10 mouse cellular contexts compared by ENCODE assay signal in the genomic region with DNA sequence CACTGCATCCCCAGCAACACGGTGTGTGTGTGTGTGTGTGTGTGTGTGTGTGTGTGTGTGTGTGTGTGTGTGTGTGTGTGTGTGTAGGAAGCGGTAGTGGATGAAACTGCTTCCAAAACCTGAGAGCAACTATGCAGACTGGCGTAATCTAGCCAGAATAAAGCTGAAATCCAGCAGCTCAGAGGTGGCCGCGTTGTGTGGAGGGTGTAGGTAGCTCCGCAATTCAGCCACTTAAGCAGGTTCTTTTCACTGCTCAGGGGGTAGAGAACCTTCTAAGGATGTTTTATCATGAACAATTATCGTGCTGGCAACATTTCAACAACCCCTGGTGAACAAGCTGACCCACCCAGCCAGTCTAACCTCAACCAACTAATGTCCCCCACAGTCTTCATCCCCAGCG. TPM values are rescaled to one million over a fixed set of nuclear protein-coding genes. Genes with fewer than 3 reads are reported as not detected.
DNase-seq lines count a peak whose midpoint lies in the region; ATAC-seq and TF ChIP-seq lines count a peak whose summit lies in the region.
"Had no signal": no experiment of that assay in that cellular context is flagged by ENCODE, and none has a peak within 500 bp of the region (broad histone marks: within the 10 kb centered on the region; RNA-seq: fewer than 3 reads in every experiment).

No protein-coding gene starts in this region.

- peaks cover 12% of the 10 kb centered on the region for H3K4me1 ChIP-seq in forebrain, embryonic 10.5 days
- H3K4me1 ChIP-seq in hindbrain, embryonic 12.5 days, result peaks cover 8% of the 10 kb centered on the region
- peaks cover 6% of the 10 kb centered on the region for H3K4me1 ChIP-seq in midbrain, embryonic 16.5 days (ENCODE audit: control insufficient read depth, insufficient read depth, low read length)

- peak overlapping the region; percentile 85 for H3K27ac ChIP-seq in layer of hippocampus, adult 2 months
- no peak overlapping the region for H3K27ac ChIP-seq in forebrain, embryonic 10.5 days
- no peak overlapping the region for H3K27ac ChIP-seq in hindbrain, embryonic 12.5 days
- peak overlapping the region; percentile 76; the same call in 1 of the 2 replicates for H3K27ac ChIP-seq in midbrain, embryonic 16.5 days (ENCODE audit: low read length)
- H3K27ac ChIP-seq: heart, embryonic 10.5 days; liver, embryonic 14.5 days had no signal

- no peak for DNase-seq in layer of hippocampus, adult 2 months (ENCODE audit: low spot score in 2 of 2)
- DNase-seq in layer of hippocampus, adult 9-11 months, result no peak
- no peak for DNase-seq in forebrain, embryonic 10.5 days (ENCODE audit: extremely low spot score, low spot score)
- DNase-seq in heart, adult 18-20 months, result no peak
- DNase-seq in natural killer cell, adult 2 months (ENCODE audit: low spot score in 2 of 2), result no peak
- no peak for DNase-seq in cerebellum, postnatal 36 days

- H3K4me2 ChIP-seq in hindbrain, embryonic 12.5 days (replicated peaks), result peak overlapping the region; percentile 82
- peak overlapping the region; percentile 82 for H3K4me2 ChIP-seq in midbrain, embryonic 16.5 days (ENCODE audit: low read length)

- 0 out of 2 replicates have a peak, but pooled peaks have one; percentile 14 for ATAC-seq in hindbrain, embryonic 12.5 days (ENCODE audit: low FRiP score)
- 0 out of 2 replicates have a peak, but pooled peaks have one; percentile 43 for ATAC-seq in midbrain, embryonic 16.5 days

- no peaks in the 10 kb centered on the region for H3K36me3 ChIP-seq in forebrain, embryonic 10.5 days (replicated peaks)
- no peaks in the 10 kb centered on the region for H3K36me3 ChIP-seq in hindbrain, embryonic 12.5 days
- no peaks in the 10 kb centered on the region for H3K36me3 ChIP-seq in midbrain, embryonic 16.5 days (ENCODE audit: control insufficient read depth, insufficient read depth, low read length)
- H3K36me3 ChIP-seq: heart, embryonic 10.5 days had no signal

- no peak overlapping the region for H3K9ac ChIP-seq in hindbrain, embryonic 12.5 days
- H3K9ac ChIP-seq in midbrain, embryonic 16.5 days (ENCODE audit: low read depth, low read length), result peak overlapping the region; percentile 82
- H3K9ac ChIP-seq: liver, embryonic 14.5 days had no signal

- 78% methylated on average over 7 of the region's 8 CpGs for WGBS in forebrain, embryonic 10.5 days
- WGBS in hindbrain, embryonic 12.5 days, result 64% methylated on average over 8 of the region's 8 CpGs
- 54% methylated on average over 8 of the region's 8 CpGs for whole genome bisulfite sequencing in midbrain, embryonic 16.5 days

- H3K9me3 ChIP-seq in forebrain, embryonic 10.5 days, result no peaks in the 10 kb centered on the region
- H3K9me3 ChIP-seq in hindbrain, embryonic 12.5 days (replicated peaks), result no peaks in the 10 kb centered on the region
- H3K9me3 ChIP-seq in midbrain, embryonic 16.5 days (replicated peaks; ENCODE audit: control insufficient read depth, low read length, poor library complexity, severe bottlenecking), result no peaks in the 10 kb centered on the region
- H3K9me3 ChIP-seq: heart, embryonic 10.5 days had no signal

- no peak for TF ChIP-seq CTCF in layer of hippocampus, adult 2 months (conservative IDR thresholded peaks at IDR 0.05)

- H3K27me3 ChIP-seq in forebrain, embryonic 10.5 days (ENCODE audit: poor library complexity, severe bottlenecking), result peaks cover 17% of the 10 kb centered on the region
- peaks cover 16% of the 10 kb centered on the region for H3K27me3 ChIP-seq in hindbrain, embryonic 12.5 days
- no peaks in the 10 kb centered on the region; the same call in 1 of the 2 replicates for H3K27me3 ChIP-seq in midbrain, embryonic 16.5 days (ENCODE audit: control insufficient read depth, insufficient read depth, low read depth, low read length)

- peak overlapping the region; percentile 68 for H3K4me3 ChIP-seq in layer of hippocampus, adult 2 months
- H3K4me3 ChIP-seq in forebrain, embryonic 10.5 days, result peak overlapping the region; percentile 61; the same call in 1 of the 2 replicates
- H3K4me3 ChIP-seq in hindbrain, embryonic 12.5 days, result peak overlapping the region; percentile 52
- peak overlapping the region; percentile 63 for H3K4me3 ChIP-seq in midbrain, embryonic 16.5 days (ENCODE audit: low read depth, low read length)

RNA-seq across cellular contexts. Expression of a gene that starts 1.2 kb away (rescaled TPM):
- total RNA-seq in layer of hippocampus, adult 2 months (2021), result 10 to 100 TPM; 13.9 to 16.3 TPM
- not detected in 2 replicates for polyA plus RNA-seq in forebrain, embryonic 10.5 days (2016; fragmentation: Nextera tagmentation; extraction: Ambion mirVana)
- polyA plus RNA-seq in hindbrain, embryonic 12.5 days (2016; fragmentation: Nextera tagmentation; extraction: Ambion mirVana), result 3.0 TPM in 2 replicates
- polyA plus RNA-seq in midbrain, embryonic 16.5 days (2015; fragmentation: Nextera tagmentation; extraction: Ambion mirVana), result 19.2 and 23.3 TPM in 2 replicates
- total RNA-seq in heart, adult 18-20 months (2021), result not detected
- polyA plus RNA-seq: liver, embryonic 14.5 days had no signal

Comparison
In these comparisons a context has a peak if more than half of its experiments do, and no peak if none do; other contexts are left out.
1. H3K27ac ChIP-seq: peak in layer of hippocampus, adult 2 months (single experiment) and midbrain, embryonic 16.5 days (single experiment); none in forebrain, embryonic 10.5 days (single experiment) and hindbrain, embryonic 12.5 days (single experiment).
2. Peak in every context shown above with its lines, with median percentiles within 50 percentile points of each other: H3K4me3 ChIP-seq.